Mouse (Mus musculus) MEL (cell line): Measurements from ENCODE around the gene Pef1.

ENCODE experiments used
- E2F4 ChIP-seq: IDR thresholded peaks from 2 replicates; pipeline ENCODE4 v1.6.1; 2011; ENCODE audit warnings: low read depth, low read length, improper control_type of control experiment, borderline replicate concordance
- GATA1 ChIP-seq: IDR thresholded peaks from 2 replicates; pipeline ENCODE4 v1.6.1; 2011; ENCODE audit warnings: low read depth, low read length, improper control_type of control experiment
- USF2 ChIP-seq, 2 experiments: IDR thresholded peaks; 2 replicates each; pipeline ENCODE4 v1.6.1; 2011 to 2012; ENCODE audit warnings: improper control_type of control experiment in 2 of 2, low read length in 2 of 2, borderline replicate concordance in 1 of 2, inconsistent platforms in 1 of 2, low read depth in 1 of 2, mild to moderate bottlenecking in 1 of 2; ENCODE audit not compliant: insufficient read depth in 1 of 2
- ZMIZ1 ChIP-seq: IDR thresholded peaks from 2 replicates; pipeline ENCODE4 v1.6.1; 2012; ENCODE audit warnings: low read depth, mild to moderate bottlenecking, inconsistent platforms, low read length, improper control_type of control experiment, moderate library complexity

DNA sequence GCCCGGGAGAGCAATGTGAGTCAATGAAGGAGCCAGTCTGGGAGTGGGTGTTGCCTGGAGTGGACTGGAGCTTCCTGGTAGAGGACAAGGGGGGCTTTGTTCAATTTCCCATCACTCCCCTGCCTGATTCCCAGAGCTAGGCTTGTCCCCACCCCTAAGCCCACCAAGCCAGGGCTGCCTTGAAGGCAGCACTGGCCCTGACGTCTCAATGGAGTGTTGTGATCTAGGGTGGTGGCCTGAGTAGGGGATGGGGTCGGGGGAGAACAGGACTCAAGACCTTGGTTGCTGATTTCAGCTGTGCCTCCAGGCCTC is 46.4 kb upstream of the Pef1 start:
- TF ChIP-seq USF2 (IDR thresholded peaks at IDR 0.05; ENCODE audit: borderline replicate concordance in 1 of 2, insufficient read depth in 1 of 2, low read depth in 1 of 2, low read length in 2 of 2), result no peak
- TF ChIP-seq E2F4, result no peak
- no peak for TF ChIP-seq ZMIZ1
- TF ChIP-seq GATA1, result no peak
